ENCODE assay signal across 12 mouse cellular contexts in the genomic region with DNA sequence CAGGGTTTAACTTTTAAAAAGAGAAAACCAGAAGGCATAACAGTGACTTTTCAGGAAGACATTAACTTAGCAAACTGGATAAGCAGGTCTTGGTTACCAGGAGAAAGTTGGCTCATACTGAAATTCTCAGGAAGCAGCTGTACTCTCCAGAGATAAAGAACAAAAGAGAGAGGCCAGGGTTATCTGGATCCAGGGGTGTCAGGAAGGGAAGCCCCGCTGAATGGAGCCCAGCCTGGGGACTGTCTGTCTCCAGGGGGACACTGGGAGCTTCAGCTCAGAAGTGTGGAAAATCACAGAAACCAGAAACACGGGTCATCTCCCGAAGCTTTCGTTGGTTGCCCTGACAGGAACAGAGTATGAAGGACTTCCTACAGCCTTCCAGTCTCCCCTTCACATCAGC. TPM values are rescaled to one million over a fixed set of nuclear protein-coding genes. Genes with fewer than 3 reads are reported as not detected.
DNase-seq lines count a peak whose midpoint lies in the region; ATAC-seq and TF ChIP-seq lines count a peak whose summit lies in the region.
"Had no signal": no experiment of that assay in that cellular context is flagged by ENCODE, and none has a peak within 500 bp of the region (broad histone marks: within the 10 kb centered on the region; RNA-seq: fewer than 3 reads in every experiment).

No protein-coding gene starts in this region.

- H3K4me1 ChIP-seq in limb, embryonic 11.5 days (ENCODE audit: control insufficient read depth, insufficient read depth, low read length): no peaks in the 10 kb centered on the region
- peaks cover 9% of the 10 kb centered on the region; the same call in 1 of the 2 replicates for H3K4me1 ChIP-seq in limb, embryonic 10.5 days
- peaks cover 36% of the 10 kb centered on the region for H3K4me1 ChIP-seq in heart, postnatal 0 days (ENCODE audit: control insufficient read depth, insufficient read depth)

- no peak overlapping the region for H3K4me3 ChIP-seq in limb, embryonic 11.5 days (ENCODE audit: low read depth, low read length)
- no peak overlapping the region for H3K4me3 ChIP-seq in limb, embryonic 10.5 days
- no peak overlapping the region for H3K4me3 ChIP-seq in heart, postnatal 0 days (ENCODE audit: low read depth, low read length)
- H3K4me3 ChIP-seq: embryonic facial prominence, embryonic 12.5 days had no signal

- no peak for ATAC-seq in limb, embryonic 11.5 days (ENCODE audit: insufficient number of reproducible peaks, low FRiP score, low TSS enrichment, low read depth)
- ATAC-seq in heart, postnatal 0 days (ENCODE audit: insufficient read depth, low read depth): peak; percentile 45
- no peak for ATAC-seq in megakaryocyte-erythroid progenitor cell, adult 5-6 weeks (replicated peaks; ENCODE audit: low FRiP score, low TSS enrichment, poor library complexity, severe bottlenecking)
- ATAC-seq: Patski had no signal

- 57% methylated on average over 4 of the region's 4 CpGs for WGBS in limb, embryonic 11.5 days
- WGBS in limb, embryonic 10.5 days: 60% methylated on average over 4 of the region's 4 CpGs
- 15% methylated on average over 4 of the region's 4 CpGs for whole genome bisulfite sequencing in heart, postnatal 0 days

- no peak overlapping the region for H3K4me2 ChIP-seq in limb, embryonic 11.5 days (ENCODE audit: low read depth, severe bottlenecking)
- no peak overlapping the region for H3K4me2 ChIP-seq in heart, postnatal 0 days (ENCODE audit: low read depth, low read length)
- H3K4me2 ChIP-seq: embryonic facial prominence, embryonic 12.5 days had no signal

- H3K9ac ChIP-seq in limb, embryonic 11.5 days (ENCODE audit: low read length): no peak overlapping the region
- no peak overlapping the region for H3K9ac ChIP-seq in heart, postnatal 0 days (replicated peaks; ENCODE audit: low read depth, low read length)
- H3K9ac ChIP-seq: embryonic facial prominence, embryonic 12.5 days had no signal

- no peaks in the 10 kb centered on the region for H3K27me3 ChIP-seq in limb, embryonic 11.5 days (ENCODE audit: control insufficient read depth, insufficient read depth, low read length)
- no peaks in the 10 kb centered on the region for H3K27me3 ChIP-seq in limb, embryonic 10.5 days (ENCODE audit: low read depth, poor library complexity, severe bottlenecking)
- no peaks in the 10 kb centered on the region for H3K27me3 ChIP-seq in heart, postnatal 0 days (ENCODE audit: control insufficient read depth, insufficient read depth, low read length)
- H3K27me3 ChIP-seq: embryonic facial prominence, embryonic 12.5 days; Patski had no signal

- no peaks in the 10 kb centered on the region for H3K9me3 ChIP-seq in limb, embryonic 11.5 days (ENCODE audit: control insufficient read depth, low read length)
- H3K9me3 ChIP-seq in limb, embryonic 10.5 days (replicated peaks): no peaks in the 10 kb centered on the region
- H3K9me3 ChIP-seq in heart, postnatal 0 days (replicated peaks; ENCODE audit: control insufficient read depth, low read length): no peaks in the 10 kb centered on the region
- H3K9me3 ChIP-seq: embryonic facial prominence, embryonic 12.5 days had no signal

- TF ChIP-seq CTCF in heart, postnatal 0 days (IDR thresholded peaks at IDR 0.05; ENCODE audit: low read depth): no peak

- DNase-seq in limb, embryonic 11.5 days (ENCODE audit: low spot score): peak; percentile 14
- no peak for DNase-seq in limb, embryonic 10.5 days (ENCODE audit: low spot score)
- peak; percentile 96 for DNase-seq in heart, adult 11 months
- DNase-seq in heart, postnatal 0 days (ENCODE audit: low spot score): peak; percentile 66
- DNase-seq in kidney, postnatal 36 days: peak; percentile 12 to 33
- no peak for DNase-seq in urinary bladder, postnatal 25 days (ENCODE audit: low spot score)
- DNase-seq in Muller cell, postnatal 12 days (ENCODE audit: inconsistent ontology term): no peak
- DNase-seq: cerebellum, adult 2 months; thymus, postnatal 25 days had no signal

- H3K36me3 ChIP-seq in limb, embryonic 11.5 days (ENCODE audit: control insufficient read depth, insufficient read depth, low read length): no peaks in the 10 kb centered on the region
- H3K36me3 ChIP-seq in limb, embryonic 10.5 days: no peaks in the 10 kb centered on the region
- H3K36me3 ChIP-seq in heart, postnatal 0 days (replicated peaks; ENCODE audit: control insufficient read depth, insufficient read depth, low read length): no peaks in the 10 kb centered on the region
- H3K36me3 ChIP-seq: embryonic facial prominence, embryonic 12.5 days had no signal

- TF ChIP-seq EP300 in heart, postnatal 0 days (IDR thresholded peaks at IDR 0.05; ENCODE audit: low read depth): peak; percentile 82

- H3K27ac ChIP-seq in limb, embryonic 11.5 days (replicated peaks; ENCODE audit: low read depth, low read length): no peak overlapping the region
- H3K27ac ChIP-seq in limb, embryonic 10.5 days: no peak overlapping the region
- H3K27ac ChIP-seq in heart, postnatal 0 days (ENCODE audit: low read depth): peak overlapping the region; percentile 78
- H3K27ac ChIP-seq: embryonic facial prominence, embryonic 12.5 days had no signal

RNA-seq across cellular contexts. Expression of a gene that starts 22.2 kb away (rescaled TPM):
- 268 and 273 TPM in 2 replicates for polyA plus RNA-seq in limb, embryonic 11.5 days (2014; fragmentation: Nextera tagmentation; extraction: Ambion mirVana)
- 160 and 215 TPM in 2 replicates for polyA plus RNA-seq in limb, embryonic 10.5 days (2016; fragmentation: Nextera tagmentation; extraction: Ambion mirVana)
- 289 and 316 TPM in 2 replicates for total RNA-seq in heart, postnatal 0 days (2014; rRNA removed; ENCODE audit: low replicate concordance)
- polyA plus RNA-seq in heart, postnatal 0 days (2015; fragmentation: Nextera tagmentation; extraction: Ambion mirVana): 271 and 272 TPM in 2 replicates
- total RNA-seq in megakaryocyte-erythroid progenitor cell, adult 5-6 weeks (2014; fragmentation: Nextera tagmentation): 2.1 TPM in 1 of 2 replicates, not detected in the other
- 0.23 and 0.42 TPM in 2 replicates for total RNA-seq in megakaryocyte-erythroid progenitor cell, adult 5-6 weeks (2017)

Comparison
In these comparisons a context has a peak if more than half of its experiments do, and no peak if none do; other contexts are left out.
1. DNase-seq: peak in limb, embryonic 11.5 days (single experiment), heart, adult 11 months (single experiment), heart, postnatal 0 days (single experiment) and kidney, postnatal 36 days (2 of 2); none in limb, embryonic 10.5 days (single experiment), urinary bladder, postnatal 25 days (single experiment) and Muller cell, postnatal 12 days (single experiment).